Mouse (Mus musculus) effector memory CD4-positive, alpha-beta T cell, adult 5 months (primary cell): ENCODE measurements around the gene Peg3. TPM values are rescaled to one million over a fixed set of nuclear protein-coding genes. Genes with fewer than 3 reads are reported as not detected.

Experiments used
- polyA plus RNA-seq: library from polyadenylated mRNA; unstranded; fragments of 100-300 nt; shearing (Covaris generic); gene quantifications from one replicate; pipeline ENCODE4 v1.2.1, GENCODE M21; 2017

The Peg3 gene
- polyA plus RNA-seq: 0.10 TPM

DNA sequence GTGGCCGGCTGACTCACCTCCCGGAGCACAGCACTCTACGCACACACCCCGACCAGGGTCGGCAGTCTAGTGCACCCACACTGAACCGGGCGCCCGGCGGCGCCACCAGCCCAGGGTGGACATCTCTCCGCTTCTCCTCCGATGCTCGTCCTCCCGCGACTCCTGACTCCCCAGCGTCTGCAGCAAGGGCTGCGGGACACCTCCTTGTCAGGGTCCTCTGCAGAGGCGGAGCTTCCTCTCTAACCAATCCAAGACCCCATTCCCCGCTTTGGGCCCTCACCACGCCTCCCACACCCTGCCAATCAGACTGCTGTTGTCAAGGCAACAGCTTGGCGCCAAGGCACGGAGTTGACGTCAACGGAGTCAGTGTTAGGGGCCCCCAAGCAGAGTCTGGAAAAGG is at the start of gene Peg3, which contains the start of gene Usp29:
TSS of gene Peg3 (minus strand) at position 191 of the 400 bp plus-strand sequence.
TSS of gene Usp29 (plus strand) at position 338 of the 400 bp plus-strand sequence.

DNA sequence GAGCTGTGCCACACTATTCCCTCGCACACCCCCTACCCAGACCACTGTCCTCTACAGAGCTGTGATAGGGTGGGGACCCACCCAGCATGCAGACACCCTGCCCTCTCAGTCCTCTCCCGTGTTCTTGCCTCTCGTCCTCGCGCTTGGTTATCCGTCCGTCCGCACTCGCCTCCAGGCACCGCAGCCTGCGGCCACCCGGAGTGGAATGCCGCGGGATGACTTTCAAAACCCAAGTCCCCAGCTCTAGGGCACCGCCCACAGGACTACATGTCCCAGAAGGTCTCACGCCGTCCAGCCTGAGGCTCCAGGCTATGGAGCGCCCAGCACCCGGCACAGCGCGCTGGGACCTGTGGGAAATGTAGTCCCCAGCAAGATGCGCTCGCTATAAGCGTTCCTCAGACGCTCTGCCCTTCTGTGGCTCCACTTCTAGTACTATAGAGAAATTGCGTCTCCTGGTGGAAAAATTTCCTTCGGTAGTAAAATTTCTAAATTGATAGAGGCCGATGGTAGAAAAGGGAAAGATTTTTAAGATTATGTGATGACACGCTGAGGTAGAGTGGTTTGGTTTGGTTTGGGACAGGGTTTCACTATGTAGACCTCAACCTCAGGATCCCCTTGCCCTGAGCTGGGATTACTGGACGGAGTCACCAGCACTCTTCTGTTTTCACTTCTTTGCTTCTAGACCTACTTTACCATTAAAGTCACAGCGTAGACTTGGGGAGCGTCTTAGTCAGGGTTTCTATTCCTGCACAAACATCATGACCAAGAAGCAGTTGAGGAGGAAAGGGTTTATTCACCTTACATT is 33.8 kb downstream of the Peg3 start, which contains the start of gene Zim1:
TSS of gene Zim1 (minus strand) at position 210 of the 805 bp plus-strand sequence.

Other genes with a start within 250 kb of the Peg3 start
- not detected for gene Olfr5, start 243.5 kb downstream of the Peg3 start, polyA plus RNA-seq
- not detected for gene Olfr1347, start 230.7 kb downstream of the Peg3 start, polyA plus RNA-seq
- gene Olfr1348, start 221.7 kb downstream of the Peg3 start, polyA plus RNA-seq: not detected
- gene Olfr1349, start 207.5 kb downstream of the Peg3 start, polyA plus RNA-seq: not detected
- gene Olfr1350, start 165.6 kb downstream of the Peg3 start, polyA plus RNA-seq: not detected
- not detected for gene Zim1, start 34.0 kb downstream of the Peg3 start, polyA plus RNA-seq
- gene Usp29, start 147 bp upstream of the Peg3 start, polyA plus RNA-seq: 0.24 TPM